Mouse (Mus musculus): ENCODE measurements around the gene Tspan18.

DNA sequence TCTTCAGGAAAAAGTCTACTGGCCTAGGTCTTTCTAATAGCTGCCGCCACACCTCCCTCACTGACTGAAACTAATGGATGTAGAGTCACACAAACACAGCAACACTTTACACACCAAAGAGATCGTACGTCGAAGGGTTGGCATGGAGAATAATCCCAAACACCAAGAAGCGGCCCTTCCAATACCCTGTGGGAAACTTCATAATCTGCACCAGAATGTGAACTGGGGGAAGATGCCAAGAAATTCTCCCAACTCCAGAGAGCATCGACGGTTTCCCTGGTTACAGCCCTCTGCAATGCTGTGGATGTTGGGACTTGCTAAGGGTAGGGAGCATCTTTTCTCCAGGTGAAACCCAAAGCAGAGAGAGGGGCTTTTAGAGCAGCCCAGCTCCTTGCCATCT is 83.7 kb downstream of the Tspan18 start:
- TF ChIP-seq CTCF (IDR thresholded peaks at IDR 0.05; ENCODE audit: low read depth, low read length) (no peak), POLR2A (IDR thresholded peaks at IDR 0.05; ENCODE audit: extremely low read depth, insufficient read depth, low read length) (no peak)

Data from liver, adult 2 months (tissue).